Mouse (Mus musculus): ENCODE data around the gene Slc8a3.

The Slc8a3 gene

GRCm38 (mm10) chr12:81184967-81185366 lies 148.0 kb downstream of the Slc8a3 start:
- no peak for DNase-seq (ENCODE audit: low spot score in 2 of 2)

- DNase-seq (ENCODE audit: low spot score in 2 of 2): peak in 1 of 2 experiments; percentile 37
These were observed 150.9 kb downstream of the Slc8a3 start for GRCm38 (mm10) chr12:81182073-81182472.

GRCm38 (mm10) chr12:81175252-81175651 lies 157.7 kb downstream of the Slc8a3 start:
- DNase-seq (ENCODE audit: low spot score in 2 of 2): no peak

GRCm38 (mm10) chr12:81173893-81174292 lies 159.1 kb downstream of the Slc8a3 start:
- no peak for DNase-seq (ENCODE audit: low spot score in 2 of 2)

- no peak for DNase-seq (ENCODE audit: low spot score in 2 of 2)
These were observed 160.0 kb downstream of the Slc8a3 start for GRCm38 (mm10) chr12:81173011-81173410.

GRCm38 (mm10) chr12:81170076-81170475 lies 162.9 kb downstream of the Slc8a3 start:
- no peak for DNase-seq (ENCODE audit: low spot score in 2 of 2)

GRCm38 (mm10) chr12:81168494-81168893 lies 164.5 kb downstream of the Slc8a3 start:
- no peak for DNase-seq (ENCODE audit: low spot score in 2 of 2)

- DNase-seq (ENCODE audit: low spot score in 2 of 2): no peak
These were observed 164.9 kb downstream of the Slc8a3 start for GRCm38 (mm10) chr12:81168031-81168430.

- DNase-seq (ENCODE audit: low spot score in 2 of 2): no peak
These were observed 165.8 kb downstream of the Slc8a3 start for GRCm38 (mm10) chr12:81167142-81167541.

- no peak for DNase-seq (ENCODE audit: low spot score in 2 of 2)
These were observed 166.4 kb downstream of the Slc8a3 start for GRCm38 (mm10) chr12:81166615-81167014.

- no peak for DNase-seq (ENCODE audit: low spot score in 2 of 2)
These were observed 166.9 kb downstream of the Slc8a3 start for GRCm38 (mm10) chr12:81166092-81166491.

- DNase-seq (ENCODE audit: low spot score in 2 of 2): no peak
These were observed 169.4 kb downstream of the Slc8a3 start for GRCm38 (mm10) chr12:81163566-81163965.

- no peak for DNase-seq (ENCODE audit: low spot score in 2 of 2)
These were observed 169.8 kb downstream of the Slc8a3 start for GRCm38 (mm10) chr12:81163131-81163530.

- no peak for DNase-seq (ENCODE audit: low spot score in 2 of 2)
These were observed 171.7 kb downstream of the Slc8a3 start for GRCm38 (mm10) chr12:81161282-81161681.

GRCm38 (mm10) chr12:81160831-81161230 lies 172.1 kb downstream of the Slc8a3 start:
- no peak for DNase-seq (ENCODE audit: low spot score in 2 of 2)

- DNase-seq (ENCODE audit: low spot score in 2 of 2): no peak
These were observed 172.6 kb downstream of the Slc8a3 start for GRCm38 (mm10) chr12:81160425-81160824.

- DNase-seq (ENCODE audit: low spot score in 2 of 2): no peak
These were observed 173.0 kb downstream of the Slc8a3 start for GRCm38 (mm10) chr12:81159947-81160346.

GRCm38 (mm10) chr12:81156841-81157240 lies 176.1 kb downstream of the Slc8a3 start:
- no peak for DNase-seq (ENCODE audit: low spot score in 2 of 2)

GRCm38 (mm10) chr12:81155675-81156074 lies 177.3 kb downstream of the Slc8a3 start:
- no peak for DNase-seq (ENCODE audit: low spot score in 2 of 2)

GRCm38 (mm10) chr12:81152082-81152481 lies 180.9 kb downstream of the Slc8a3 start:
- DNase-seq (ENCODE audit: low spot score in 2 of 2): no peak

GRCm38 (mm10) chr12:81150917-81151316 lies 182.1 kb downstream of the Slc8a3 start:
- no peak for DNase-seq (ENCODE audit: low spot score in 2 of 2)

GRCm38 (mm10) chr12:81147956-81148355 lies 185.0 kb downstream of the Slc8a3 start:
- no peak for DNase-seq (ENCODE audit: low spot score in 2 of 2)

Data from urinary bladder, postnatal 4 days (tissue).